Mouse (Mus musculus): ENCODE results near the gene Rgn. TPM values are rescaled to one million over a fixed set of nuclear protein-coding genes. Genes with fewer than 3 reads are reported as not detected.

The Rgn gene
- polyA plus RNA-seq, 1 experiment from 2014 or later = 2.3 TPM

GRCm38 (mm10) chrX:20572683-20573082, 23.1 kb downstream of the Rgn start:
- H3K4me2 ChIP-seq (replicated peaks; ENCODE audit: low read depth, low read length) = no peak overlapping the region
- DNase-seq (ENCODE audit: low spot score) = no peak
- H3K4me1 ChIP-seq (ENCODE audit: insufficient read depth, low read depth, low read length) = no peaks in the 10 kb centered on the region
- H3K9me3 ChIP-seq (ENCODE audit: low read length) = no peaks in the 10 kb centered on the region
- 63% methylated on average over 9 of the region's 9 CpGs for WGBS
- no peak overlapping the region for H3K4me3 ChIP-seq (ENCODE audit: low read depth, low read length)
- no peak for TF ChIP-seq EP300 (IDR thresholded peaks at IDR 0.05)
- no peak for TF ChIP-seq CTCF (IDR thresholded peaks at IDR 0.05)
- H3K27ac ChIP-seq (ENCODE audit: low read length) = no peak overlapping the region
- no peak overlapping the region for H3K9ac ChIP-seq (replicated peaks; ENCODE audit: low read depth)
- H3K36me3 ChIP-seq (ENCODE audit: insufficient read depth, low read length) = no peaks in the 10 kb centered on the region
- no peaks in the 10 kb centered on the region for H3K27me3 ChIP-seq (replicated peaks; ENCODE audit: insufficient read depth, low read length)
- no peak for ATAC-seq

- TF ChIP-seq EP300 (IDR thresholded peaks at IDR 0.05) (no peak), CTCF (IDR thresholded peaks at IDR 0.05) (no peak)
- Histone ChIP-seq H3K36me3 (ENCODE audit: insufficient read depth, low read length) (no peaks in the 10 kb centered on the region), H3K4me3 (ENCODE audit: low read depth, low read length) (no peak overlapping the region), H3K9me3 (ENCODE audit: low read length) (no peaks in the 10 kb centered on the region), H3K27ac (ENCODE audit: low read length) (no peak overlapping the region), H3K4me2 (replicated peaks; ENCODE audit: low read depth, low read length) (no peak overlapping the region), H3K27me3 (replicated peaks; ENCODE audit: insufficient read depth, low read length) (no peaks in the 10 kb centered on the region), H3K4me1 (ENCODE audit: insufficient read depth, low read depth, low read length) (no peaks in the 10 kb centered on the region), H3K9ac (replicated peaks; ENCODE audit: low read depth) (no peak overlapping the region)
- ATAC-seq (no peak), DNase-seq (ENCODE audit: low spot score) (no peak)
- 76% methylated on average over 4 of the region's 4 CpGs for WGBS
Measured at GRCm38 (mm10) chrX:20573927-20574326, 24.3 kb downstream of the Rgn start.

- H3K27me3 ChIP-seq (replicated peaks; ENCODE audit: insufficient read depth, low read length) = no peaks in the 10 kb centered on the region
- no peaks in the 10 kb centered on the region for H3K36me3 ChIP-seq (ENCODE audit: insufficient read depth, low read length)
- 13% methylated on average over 4 of the region's 4 CpGs for WGBS
- H3K4me2 ChIP-seq (replicated peaks; ENCODE audit: low read depth, low read length) = no peak overlapping the region
- no peaks in the 10 kb centered on the region for H3K9me3 ChIP-seq (ENCODE audit: low read length)
- H3K4me3 ChIP-seq (ENCODE audit: low read depth, low read length) = no peak overlapping the region
- H3K4me1 ChIP-seq (ENCODE audit: insufficient read depth, low read depth, low read length) = no peaks in the 10 kb centered on the region
- H3K27ac ChIP-seq (ENCODE audit: low read length) = no peak overlapping the region
- DNase-seq (ENCODE audit: low spot score) = peak; percentile 31
- no peak for ATAC-seq
- no peak overlapping the region for H3K9ac ChIP-seq (replicated peaks; ENCODE audit: low read depth)
- TF ChIP-seq CTCF (IDR thresholded peaks at IDR 0.05) (peak; percentile 43), EP300 (IDR thresholded peaks at IDR 0.05) (no peak)
Measured at GRCm38 (mm10) chrX:20587968-20588367, 38.4 kb downstream of the Rgn start.

GRCm38 (mm10) chrX:20608500-20608899, 58.9 kb downstream of the Rgn start:
- no peak overlapping the region for H3K4me3 ChIP-seq (ENCODE audit: low read depth, low read length)
- no peaks in the 10 kb centered on the region for H3K4me1 ChIP-seq (ENCODE audit: insufficient read depth, low read depth, low read length)
- 79% methylated on average over 4 of the region's 4 CpGs for WGBS
- ATAC-seq = no peak
- H3K27me3 ChIP-seq (replicated peaks; ENCODE audit: insufficient read depth, low read length) = no peaks in the 10 kb centered on the region
- TF ChIP-seq CTCF (IDR thresholded peaks at IDR 0.05) (no peak), EP300 (IDR thresholded peaks at IDR 0.05) (no peak)
- no peak overlapping the region for H3K9ac ChIP-seq (replicated peaks; ENCODE audit: low read depth)
- no peak for DNase-seq (ENCODE audit: low spot score)
- H3K27ac ChIP-seq (ENCODE audit: low read length) = no peak overlapping the region
- H3K4me2 ChIP-seq (replicated peaks; ENCODE audit: low read depth, low read length) = no peak overlapping the region
- H3K9me3 ChIP-seq (ENCODE audit: low read length) = no peaks in the 10 kb centered on the region
- H3K36me3 ChIP-seq (ENCODE audit: insufficient read depth, low read length) = no peaks in the 10 kb centered on the region

Other genes starting within 250 kb of the Rgn start
- gene Rp2, start 185.3 kb upstream of the Rgn start, polyA plus RNA-seq (2015; fragmentation: Nextera tagmentation; extraction: Ambion mirVana) = 11.7 and 13.8 TPM in 2 replicates
- gene Jade3, start 124.1 kb upstream of the Rgn start, polyA plus RNA-seq (2015; fragmentation: Nextera tagmentation; extraction: Ambion mirVana) = 6.2 and 6.3 TPM in 2 replicates
- gene Rbm10, start 67.7 kb downstream of the Rgn start, polyA plus RNA-seq (2015; fragmentation: Nextera tagmentation; extraction: Ambion mirVana) = 27.2 and 27.3 TPM in 2 replicates
- 266 and 277 TPM in 2 replicates for gene Ndufb11, start 67.8 kb downstream of the Rgn start, polyA plus RNA-seq (2015; fragmentation: Nextera tagmentation; extraction: Ambion mirVana)
- gene Uba1, start 108.5 kb downstream of the Rgn start, polyA plus RNA-seq (2015; fragmentation: Nextera tagmentation; extraction: Ambion mirVana) = 78.4 and 83.5 TPM in 2 replicates
- gene Cdk16, start 138.2 kb downstream of the Rgn start, polyA plus RNA-seq (2015; fragmentation: Nextera tagmentation; extraction: Ambion mirVana) = 58.1 and 60.3 TPM in 2 replicates
- gene Usp11, start 154.1 kb downstream of the Rgn start, polyA plus RNA-seq (2015; fragmentation: Nextera tagmentation; extraction: Ambion mirVana) = 6.5 and 6.6 TPM in 2 replicates
- gene Araf, start 248.0 kb downstream of the Rgn start, polyA plus RNA-seq (2015; fragmentation: Nextera tagmentation; extraction: Ambion mirVana) = 73.8 and 74.4 TPM in 2 replicates

Data from lung, postnatal 0 days (tissue).